Mouse (Mus musculus): ENCODE measurements at regions not wholly inside any gene's neighbourhood (a gene's known extent, or its start where the extent isn't known, plus 50 kb on each side); places are given as distances from the start of the nearest gene placed in this dataset.

GRCm38 (mm10) chr14:61850244-61850643 lies 243.0 kb downstream of the Kcnrg start:
- WGBS (ENCODE audit: missing documents) = 94% methylated on average over 4 of the region's 4 CpGs
- no peaks in the 10 kb centered on the region for H3K36me3 ChIP-seq (ENCODE audit: inconsistent target)
- H3K4me3 ChIP-seq (ENCODE audit: inconsistent target) = no peak overlapping the region
- H3K27ac ChIP-seq = no peak overlapping the region
- H3K79me2 ChIP-seq (ENCODE audit: inconsistent target) = no peaks in the 10 kb centered on the region

GRCm38 (mm10) chr14:61857616-61858015 lies 250.4 kb downstream of the Kcnrg start:
- WGBS (ENCODE audit: missing documents) = 90% methylated on average over 6 of the region's 6 CpGs
- Histone ChIP-seq H3K27ac (no peak overlapping the region), H3K36me3 (ENCODE audit: inconsistent target) (no peaks in the 10 kb centered on the region), H3K79me2 (ENCODE audit: inconsistent target) (no peaks in the 10 kb centered on the region), H3K4me3 (ENCODE audit: inconsistent target) (no peak overlapping the region)

- no peaks in the 10 kb centered on the region for H3K36me3 ChIP-seq (ENCODE audit: inconsistent target)
- 53% methylated on average over 4 of the region's 4 CpGs for WGBS (ENCODE audit: missing documents)
- no peak overlapping the region for H3K4me3 ChIP-seq (ENCODE audit: inconsistent target)
- no peaks in the 10 kb centered on the region for H3K79me2 ChIP-seq (ENCODE audit: inconsistent target)
- peak overlapping the region; percentile 68 for H3K27ac ChIP-seq
Measured at GRCm38 (mm10) chr14:61860688-61861087, 253.4 kb downstream of the Kcnrg start.

- Histone ChIP-seq H3K4me3 (ENCODE audit: inconsistent target) (no peak overlapping the region), H3K27ac (peak overlapping the region; percentile 68), H3K79me2 (ENCODE audit: inconsistent target) (no peaks in the 10 kb centered on the region), H3K36me3 (ENCODE audit: inconsistent target) (no peaks in the 10 kb centered on the region)
- 1% methylated on average over 8 of the region's 8 CpGs for WGBS (ENCODE audit: missing documents)
Measured at GRCm38 (mm10) chr14:61861357-61861958, 254.2 kb downstream of the Kcnrg start.

DNA sequence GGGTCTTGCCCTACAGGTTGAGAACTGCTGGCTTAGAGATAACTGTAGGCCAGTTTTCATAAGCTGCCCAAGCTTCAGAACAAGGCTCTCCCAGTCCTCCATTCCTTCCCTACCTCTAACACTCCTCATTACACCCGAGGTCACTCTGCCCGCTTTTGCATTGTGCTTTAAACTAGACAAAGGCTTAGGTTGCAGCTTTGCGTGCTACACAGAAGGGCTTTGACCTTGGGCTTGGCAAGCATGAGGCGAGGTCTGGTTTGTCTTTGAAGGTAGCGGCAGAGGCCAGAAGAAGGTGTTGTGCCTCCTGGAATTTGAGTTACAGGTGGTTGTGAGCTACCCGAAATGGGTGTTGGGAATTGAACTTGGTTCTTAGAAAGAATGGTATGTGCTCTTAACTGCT lies 255.7 kb downstream of the Kcnrg start:
- H3K79me2 ChIP-seq (ENCODE audit: inconsistent target) = no peaks in the 10 kb centered on the region
- no peaks in the 10 kb centered on the region for H3K36me3 ChIP-seq (ENCODE audit: inconsistent target)
- WGBS (ENCODE audit: missing documents) = 94% methylated on average over 6 of the region's 6 CpGs
- H3K4me3 ChIP-seq (ENCODE audit: inconsistent target) = no peak overlapping the region
- no peak overlapping the region for H3K27ac ChIP-seq

GRCm38 (mm10) chr14:61863475-61863874 lies 256.2 kb downstream of the Kcnrg start:
- Histone ChIP-seq H3K36me3 (ENCODE audit: inconsistent target) (no peaks in the 10 kb centered on the region), H3K27ac (no peak overlapping the region), H3K79me2 (ENCODE audit: inconsistent target) (no peaks in the 10 kb centered on the region), H3K4me3 (ENCODE audit: inconsistent target) (no peak overlapping the region)
- WGBS (ENCODE audit: missing documents) = 38% methylated on average over 2 of the region's 2 CpGs

GRCm38 (mm10) chr14:61866532-61867268 lies 259.4 kb downstream of the Kcnrg start:
- no peak overlapping the region for H3K27ac ChIP-seq
- 45% methylated on average over 3 of the region's 3 CpGs for WGBS (ENCODE audit: missing documents)
- no peaks in the 10 kb centered on the region for H3K79me2 ChIP-seq (ENCODE audit: inconsistent target)
- no peaks in the 10 kb centered on the region for H3K36me3 ChIP-seq (ENCODE audit: inconsistent target)
- no peak overlapping the region for H3K4me3 ChIP-seq (ENCODE audit: inconsistent target)

- H3K27ac ChIP-seq = no peak overlapping the region
- H3K79me2 ChIP-seq (ENCODE audit: inconsistent target) = no peaks in the 10 kb centered on the region
- H3K36me3 ChIP-seq (ENCODE audit: inconsistent target) = no peaks in the 10 kb centered on the region
- H3K4me3 ChIP-seq (ENCODE audit: inconsistent target) = no peak overlapping the region
Measured at GRCm38 (mm10) chr14:61874206-61874605, 266.9 kb downstream of the Kcnrg start.

DNA sequence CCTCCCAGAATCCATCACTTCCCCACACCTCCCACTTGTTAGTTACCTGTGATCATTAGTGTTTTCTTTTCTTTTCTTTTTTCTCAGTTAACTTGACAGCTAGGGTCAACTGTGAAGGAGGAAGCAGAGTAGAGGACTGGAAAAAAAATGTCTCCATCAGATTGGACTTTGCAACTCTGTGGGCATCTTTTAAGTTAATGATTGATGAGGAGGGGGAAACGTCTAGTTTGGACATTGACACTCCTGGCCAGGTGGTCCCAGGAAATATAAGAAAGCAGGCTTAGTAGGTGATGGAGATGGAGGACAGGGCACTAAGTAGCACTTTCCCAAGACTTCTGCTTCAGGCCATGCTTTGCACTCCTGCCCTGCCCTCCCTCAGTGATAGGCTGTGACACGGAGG lies 272.2 kb downstream of the Kcnrg start:
- Histone ChIP-seq H3K79me2 (ENCODE audit: inconsistent target) (no peaks in the 10 kb centered on the region), H3K4me3 (ENCODE audit: inconsistent target) (no peak overlapping the region), H3K27ac (no peak overlapping the region), H3K36me3 (ENCODE audit: inconsistent target) (no peaks in the 10 kb centered on the region)
- 86% methylated on average over 2 of the region's 2 CpGs for WGBS (ENCODE audit: missing documents)

DNA sequence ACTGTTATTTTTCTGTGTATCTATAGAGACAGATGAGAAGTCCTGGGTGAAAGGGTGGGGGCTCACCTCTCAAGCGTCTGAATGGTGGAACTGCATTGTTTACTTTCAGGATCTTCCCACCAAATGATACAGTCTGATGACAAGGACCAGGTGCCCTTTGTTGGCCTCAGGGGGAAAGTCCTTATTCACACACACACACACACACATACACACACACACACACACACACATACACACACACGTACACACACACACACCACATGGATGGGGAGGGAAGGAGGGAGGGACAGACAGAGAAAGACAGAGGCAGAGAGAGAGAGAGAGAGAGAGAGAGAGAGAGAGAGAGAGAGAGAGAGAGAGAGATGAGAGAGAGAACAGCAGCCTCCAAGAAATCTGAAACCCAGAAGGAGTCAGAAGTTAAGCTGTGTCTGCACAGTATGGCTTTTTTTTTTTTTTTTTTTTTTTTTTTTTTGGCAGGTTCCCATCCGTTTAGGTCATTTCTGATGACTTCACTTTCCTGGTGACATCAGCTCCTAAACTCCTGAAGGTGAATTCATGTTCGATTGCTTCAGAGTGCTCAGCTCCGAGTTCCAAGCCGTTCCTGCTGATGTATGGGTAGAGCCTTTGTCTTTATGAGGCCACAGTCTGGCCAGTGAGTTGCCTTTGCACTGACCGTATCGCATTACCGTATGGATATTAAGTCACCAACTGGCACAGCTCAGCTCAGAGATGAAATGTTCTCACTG lies 273.4 kb downstream of the Kcnrg start:
- Histone ChIP-seq H3K27ac (no peak overlapping the region), H3K36me3 (ENCODE audit: inconsistent target) (no peaks in the 10 kb centered on the region), H3K79me2 (ENCODE audit: inconsistent target) (no peaks in the 10 kb centered on the region), H3K4me3 (ENCODE audit: inconsistent target) (no peak overlapping the region)
- 83% methylated on average over 7 of the region's 9 CpGs for WGBS (ENCODE audit: missing documents)

- Histone ChIP-seq H3K79me2 (ENCODE audit: inconsistent target) (no peaks in the 10 kb centered on the region), H3K4me3 (ENCODE audit: inconsistent target) (no peak overlapping the region), H3K36me3 (ENCODE audit: inconsistent target) (no peaks in the 10 kb centered on the region), H3K27ac (no peak overlapping the region)
- 100% methylated on average over 6 of the region's 6 CpGs for WGBS (ENCODE audit: missing documents)
Measured at GRCm38 (mm10) chr14:61885241-61886015, 278.2 kb downstream of the Kcnrg start.

GRCm38 (mm10) chr14:61889626-61890025 lies 282.4 kb downstream of the Kcnrg start:
- WGBS (ENCODE audit: missing documents) = 93% methylated on average over 8 of the region's 8 CpGs
- Histone ChIP-seq H3K36me3 (ENCODE audit: inconsistent target) (no peaks in the 10 kb centered on the region), H3K4me3 (ENCODE audit: inconsistent target) (no peak overlapping the region), H3K79me2 (ENCODE audit: inconsistent target) (no peaks in the 10 kb centered on the region), H3K27ac (no peak overlapping the region)

GRCm38 (mm10) chr14:61893786-61894185 lies 286.5 kb downstream of the Kcnrg start:
- H3K36me3 ChIP-seq (ENCODE audit: inconsistent target) = no peaks in the 10 kb centered on the region
- no peak overlapping the region for H3K4me3 ChIP-seq (ENCODE audit: inconsistent target)
- H3K27ac ChIP-seq = no peak overlapping the region
- 90% methylated on average over 3 of the region's 3 CpGs for WGBS (ENCODE audit: missing documents)
- H3K79me2 ChIP-seq (ENCODE audit: inconsistent target) = no peaks in the 10 kb centered on the region

DNA sequence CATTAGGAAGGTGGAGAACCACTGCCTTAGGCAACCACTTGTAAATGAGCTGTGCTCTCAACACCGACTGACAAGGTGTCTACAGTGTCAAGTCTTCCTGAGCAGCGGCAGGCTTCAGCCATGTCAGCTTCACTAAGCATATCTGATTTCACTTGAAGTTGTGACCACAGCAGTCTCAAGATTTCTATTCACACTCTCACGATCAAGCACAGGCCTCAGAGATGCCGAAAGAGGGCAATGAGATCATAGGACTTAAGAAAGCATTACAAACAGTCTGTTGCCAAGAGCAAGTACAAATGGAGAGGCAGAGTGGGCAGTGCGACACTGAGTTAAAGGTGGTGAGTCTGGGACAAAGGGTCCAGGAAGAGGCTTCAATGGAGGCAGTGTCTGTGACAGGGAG lies 289.6 kb downstream of the Kcnrg start:
- no peak overlapping the region for H3K27ac ChIP-seq
- H3K79me2 ChIP-seq (ENCODE audit: inconsistent target) = no peaks in the 10 kb centered on the region
- H3K36me3 ChIP-seq (ENCODE audit: inconsistent target) = no peaks in the 10 kb centered on the region
- no peak overlapping the region for H3K4me3 ChIP-seq (ENCODE audit: inconsistent target)
- 95% methylated on average over 5 of the region's 5 CpGs for WGBS (ENCODE audit: missing documents)

- Histone ChIP-seq H3K36me3 (ENCODE audit: inconsistent target) (no peaks in the 10 kb centered on the region), H3K4me3 (ENCODE audit: inconsistent target) (no peak overlapping the region), H3K79me2 (ENCODE audit: inconsistent target) (no peaks in the 10 kb centered on the region), H3K27ac (no peak overlapping the region)
- WGBS (ENCODE audit: missing documents) = 94% methylated on average over 10 of the region's 10 CpGs
Measured at GRCm38 (mm10) chr14:61898664-61899063, 291.4 kb downstream of the Kcnrg start.
